Mouse (Mus musculus): ENCODE data around the gene Dab1. TPM values are rescaled to one million over a fixed set of nuclear protein-coding genes. Genes with fewer than 3 reads are reported as not detected.

Dab1 gene
- total and polyA plus RNA-seq, 2 experiments from 2014 or later: 47.9 to 109 TPM

GRCm38 (mm10) chr4:104637016-104637415 is 1017.9 kb downstream of the Dab1 start:
- 60% methylated on average over 4 of the region's 4 CpGs for WGBS
- no peak for ATAC-seq (ENCODE audit: low FRiP score)

GRCm38 (mm10) chr4:104640617-104641016 is 1021.5 kb downstream of the Dab1 start:
- H3K4me2 ChIP-seq (ENCODE audit: low read depth, low read length, poor library complexity, severe bottlenecking): no peak overlapping the region
- no peak overlapping the region for H3K27ac ChIP-seq (ENCODE audit: low read depth, low read length)

More at GRCm38 (mm10) chr4:104637016-104637415, 1017.9 kb downstream of the Dab1 start:
- no peak for DNase-seq (ENCODE audit: low spot score)
- Histone ChIP-seq H3K36me3 (ENCODE audit: insufficient read depth, low read length) (no peaks in the 10 kb centered on the region), H3K27me3 (ENCODE audit: insufficient read depth, low read length) (no peaks in the 10 kb centered on the region), H3K9ac (replicated peaks; ENCODE audit: low read length, poor library complexity, severe bottlenecking) (no peak overlapping the region), H3K27ac (ENCODE audit: low read depth, low read length) (no peak overlapping the region), H3K4me1 (ENCODE audit: insufficient read depth, low read length) (peaks cover 5% of the 10 kb centered on the region; the same call in 1 of the 2 replicates), H3K4me3 (ENCODE audit: low read depth, low read length) (no peak overlapping the region), H3K4me2 (ENCODE audit: low read depth, low read length, poor library complexity, severe bottlenecking) (no peak overlapping the region), H3K9me3 (ENCODE audit: low read length) (no peaks in the 10 kb centered on the region)
- no peak for TF ChIP-seq CTCF (IDR thresholded peaks at IDR 0.05)

GRCm38 (mm10) chr4:104642761-104643469 is 1023.8 kb downstream of the Dab1 start:
- DNase-seq (ENCODE audit: low spot score) (peak; percentile 84), ATAC-seq (ENCODE audit: low FRiP score) (no peak)
- 0 out of 2 replicates have a peak overlapping the region, but pooled peaks have one; percentile 32 for H3K27ac ChIP-seq (ENCODE audit: low read depth, low read length)
- H3K4me2 ChIP-seq (ENCODE audit: low read depth, low read length, poor library complexity, severe bottlenecking): no peak overlapping the region
- no peaks in the 10 kb centered on the region for H3K27me3 ChIP-seq (ENCODE audit: insufficient read depth, low read length)
- peaks cover 4% of the 10 kb centered on the region; the same call in 1 of the 2 replicates for H3K4me1 ChIP-seq (ENCODE audit: insufficient read depth, low read length)
- no peaks in the 10 kb centered on the region for H3K36me3 ChIP-seq (ENCODE audit: insufficient read depth, low read length)
- no peak overlapping the region for H3K4me3 ChIP-seq (ENCODE audit: low read depth, low read length)
- no peak for TF ChIP-seq CTCF (IDR thresholded peaks at IDR 0.05)
- H3K9ac ChIP-seq (replicated peaks; ENCODE audit: low read length, poor library complexity, severe bottlenecking): no peak overlapping the region
- 75% methylated on average over 8 of the region's 8 CpGs for WGBS
- H3K9me3 ChIP-seq (ENCODE audit: low read length): no peaks in the 10 kb centered on the region

More at GRCm38 (mm10) chr4:104640617-104641016, 1021.5 kb downstream of the Dab1 start:
- H3K4me1 ChIP-seq (ENCODE audit: insufficient read depth, low read length): peaks cover 10% of the 10 kb centered on the region; the same call in 1 of the 2 replicates
- no peak for TF ChIP-seq CTCF (IDR thresholded peaks at IDR 0.05)
- no peak for DNase-seq (ENCODE audit: low spot score)
- no peak overlapping the region for H3K9ac ChIP-seq (replicated peaks; ENCODE audit: low read length, poor library complexity, severe bottlenecking)
- no peaks in the 10 kb centered on the region for H3K36me3 ChIP-seq (ENCODE audit: insufficient read depth, low read length)
- H3K27me3 ChIP-seq (ENCODE audit: insufficient read depth, low read length): no peaks in the 10 kb centered on the region
- no peak for ATAC-seq (ENCODE audit: low FRiP score)
- no peak overlapping the region for H3K4me3 ChIP-seq (ENCODE audit: low read depth, low read length)
- no peaks in the 10 kb centered on the region for H3K9me3 ChIP-seq (ENCODE audit: low read length)
- 88% methylated on average over 5 of the region's 5 CpGs for WGBS

GRCm38 (mm10) chr4:104643534-104644356 is 1024.6 kb downstream of the Dab1 start:
- Histone ChIP-seq H3K4me1 (ENCODE audit: insufficient read depth, low read length) (peaks cover 4% of the 10 kb centered on the region; the same call in 1 of the 2 replicates), H3K9ac (replicated peaks; ENCODE audit: low read length, poor library complexity, severe bottlenecking) (no peak overlapping the region), H3K4me2 (ENCODE audit: low read depth, low read length, poor library complexity, severe bottlenecking) (no peak overlapping the region), H3K27ac (ENCODE audit: low read depth, low read length) (peak overlapping the region; percentile 32; the same call in 1 of the 2 replicates), H3K9me3 (ENCODE audit: low read length) (no peaks in the 10 kb centered on the region), H3K27me3 (ENCODE audit: insufficient read depth, low read length) (no peaks in the 10 kb centered on the region), H3K4me3 (ENCODE audit: low read depth, low read length) (no peak overlapping the region), H3K36me3 (ENCODE audit: insufficient read depth, low read length) (no peaks in the 10 kb centered on the region)
- DNase-seq (ENCODE audit: low spot score) (peak; percentile 62), ATAC-seq (ENCODE audit: low FRiP score) (peak; percentile 57; the same call in 1 of the 2 replicates)
- TF ChIP-seq CTCF (IDR thresholded peaks at IDR 0.05): no peak
- 41% methylated on average over 6 of the region's 6 CpGs for WGBS

GRCm38 (mm10) chr4:104644357-104644630 is 1025.1 kb downstream of the Dab1 start:
- Histone ChIP-seq H3K27me3 (ENCODE audit: insufficient read depth, low read length) (no peaks in the 10 kb centered on the region), H3K4me1 (ENCODE audit: insufficient read depth, low read length) (peaks cover 4% of the 10 kb centered on the region; the same call in 1 of the 2 replicates), H3K27ac (ENCODE audit: low read depth, low read length) (no peak overlapping the region), H3K4me3 (ENCODE audit: low read depth, low read length) (no peak overlapping the region), H3K9me3 (ENCODE audit: low read length) (no peaks in the 10 kb centered on the region), H3K36me3 (ENCODE audit: insufficient read depth, low read length) (no peaks in the 10 kb centered on the region), H3K4me2 (ENCODE audit: low read depth, low read length, poor library complexity, severe bottlenecking) (no peak overlapping the region), H3K9ac (replicated peaks; ENCODE audit: low read length, poor library complexity, severe bottlenecking) (no peak overlapping the region)
- no peak for ATAC-seq (ENCODE audit: low FRiP score)
- no peak for TF ChIP-seq CTCF (IDR thresholded peaks at IDR 0.05)
- 29% methylated on average over 3 of the region's 3 CpGs for WGBS
- DNase-seq (ENCODE audit: low spot score): no peak

GRCm38 (mm10) chr4:104644862-104645261 is 1025.7 kb downstream of the Dab1 start:
- 84% methylated on average over 4 of the region's 4 CpGs for WGBS
- Histone ChIP-seq H3K27me3 (ENCODE audit: insufficient read depth, low read length) (no peaks in the 10 kb centered on the region), H3K4me1 (ENCODE audit: insufficient read depth, low read length) (peaks cover 4% of the 10 kb centered on the region; the same call in 1 of the 2 replicates), H3K4me2 (ENCODE audit: low read depth, low read length, poor library complexity, severe bottlenecking) (no peak overlapping the region), H3K36me3 (ENCODE audit: insufficient read depth, low read length) (no peaks in the 10 kb centered on the region), H3K27ac (ENCODE audit: low read depth, low read length) (no peak overlapping the region), H3K4me3 (ENCODE audit: low read depth, low read length) (no peak overlapping the region), H3K9me3 (ENCODE audit: low read length) (no peaks in the 10 kb centered on the region), H3K9ac (replicated peaks; ENCODE audit: low read length, poor library complexity, severe bottlenecking) (no peak overlapping the region)
- no peak for ATAC-seq (ENCODE audit: low FRiP score)
- DNase-seq (ENCODE audit: low spot score): no peak
- TF ChIP-seq CTCF (IDR thresholded peaks at IDR 0.05): no peak
